Mouse (Mus musculus): ENCODE results near the gene Tapt1.

The Tapt1 gene

DNA sequence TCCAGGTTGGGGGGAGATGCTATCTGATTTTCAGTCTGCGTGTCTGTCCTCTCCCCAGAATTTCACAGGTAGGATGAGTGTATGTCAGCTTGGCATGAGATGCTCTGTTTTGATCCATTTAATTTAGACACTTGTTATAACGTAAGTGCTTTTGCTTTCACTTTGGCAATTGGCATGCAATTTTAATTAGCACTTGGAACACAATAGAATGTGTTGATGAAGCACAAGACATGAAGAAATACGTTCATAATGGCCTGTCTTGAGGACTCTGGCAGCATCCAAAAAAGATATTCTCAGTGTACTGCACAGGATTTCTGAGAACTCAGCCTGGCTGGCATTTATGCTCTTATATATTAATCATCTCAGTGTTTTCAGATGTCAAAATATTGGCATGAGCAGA is 7.5 kb upstream of the Tapt1 start:
- CTCF ChIA-PET, result no interaction called here

- CTCF ChIA-PET, result no interaction called here
These were observed 2.3 kb upstream of the Tapt1 start for GRCm38 (mm10) chr5:44228756-44229155.

DNA sequence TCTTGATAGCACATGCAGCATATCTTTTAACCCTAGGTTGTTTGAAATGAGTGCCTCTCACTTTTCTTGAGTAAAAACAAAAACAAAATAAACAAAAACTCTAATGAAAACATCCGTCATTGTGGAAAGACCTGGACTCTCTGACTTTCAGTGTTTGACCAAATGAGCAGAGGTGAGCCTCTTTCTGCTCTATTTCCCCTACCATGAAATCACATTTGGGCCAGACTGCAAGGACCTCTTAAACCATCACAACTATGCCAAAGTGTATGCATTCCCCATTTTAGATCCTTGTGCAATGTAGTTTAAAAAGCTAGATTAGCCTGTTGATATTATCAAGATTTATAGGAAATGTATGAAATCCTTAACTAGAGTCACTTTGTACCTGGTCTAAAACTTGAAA is 1.9 kb upstream of the Tapt1 start:
- CTCF ChIA-PET, result no interaction called here

DNA sequence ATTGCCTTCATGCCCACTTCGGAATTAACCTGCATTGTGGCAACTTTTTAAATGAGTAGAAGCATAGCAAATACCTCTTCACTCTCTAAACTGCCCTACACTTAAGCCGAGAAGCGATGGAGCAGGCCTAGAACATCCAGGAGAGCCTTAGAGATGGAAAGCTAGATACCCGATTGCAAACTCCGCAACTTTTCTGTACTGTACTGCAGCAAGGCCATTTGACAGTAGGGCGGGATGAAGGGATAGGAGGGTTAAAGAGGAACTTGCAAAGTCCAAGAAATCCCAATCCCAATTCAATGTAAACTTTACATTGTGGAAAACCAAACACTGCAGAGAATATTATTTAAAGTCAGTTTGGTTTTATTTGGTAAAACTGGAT is 1.0 kb upstream of the Tapt1 start:
- CTCF ChIA-PET, result no interaction called here

- CTCF ChIA-PET, result interaction anchor here (1.2 kb wide), 1 partner anchor 14 kb away, joined by 3 read pairs; no protein-coding TSS in a partner anchor
These were observed 410 bp downstream of the Tapt1 start for GRCm38 (mm10) chr5:44225911-44226520.

DNA sequence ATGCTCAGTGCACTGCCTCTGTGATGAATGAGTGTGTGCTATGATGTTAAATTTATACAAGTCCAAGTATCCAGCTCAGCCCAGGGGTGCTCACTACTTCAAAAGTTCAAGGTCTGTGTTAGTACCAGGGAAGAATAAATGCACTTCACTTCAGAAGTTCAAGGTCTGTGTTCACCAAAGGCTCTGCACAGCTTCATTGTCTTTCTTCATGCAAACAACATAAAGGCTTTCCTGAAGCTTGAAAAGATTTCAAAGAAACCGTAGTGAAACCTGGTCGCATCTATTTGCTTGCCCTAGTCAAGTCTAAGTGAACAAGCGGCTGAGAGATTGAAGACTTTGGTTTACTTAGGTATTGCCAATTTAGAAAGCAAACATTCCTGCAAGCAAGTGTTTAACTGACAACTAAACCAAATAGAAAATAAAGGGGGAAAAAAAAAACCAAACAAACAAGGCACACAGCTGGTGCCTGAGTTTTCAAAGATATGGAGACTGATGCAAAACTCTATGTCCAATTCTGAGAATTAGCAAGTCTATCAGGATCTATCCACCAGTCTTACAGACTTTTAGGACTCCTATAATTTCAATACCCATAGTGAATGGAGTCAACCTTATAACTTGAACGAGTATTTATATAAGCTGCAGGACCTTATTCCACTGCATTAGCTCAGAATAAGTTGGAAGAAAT is 1.4 kb downstream of the Tapt1 start:
- CTCF ChIA-PET, result interaction anchor here (1.2 kb wide), 1 partner anchor 13 kb away, joined by 3 read pairs; no protein-coding TSS in a partner anchor

GRCm38 (mm10) chr5:44224251-44224650 is 2.2 kb downstream of the Tapt1 start:
- CTCF ChIA-PET, result no interaction called here

- CTCF ChIA-PET, result interaction anchor here (0.6 kb wide), 1 partner anchor 45 kb away, joined by 3 read pairs; no protein-coding TSS in a partner anchor
These were observed 3.0 kb downstream of the Tapt1 start for GRCm38 (mm10) chr5:44223341-44223881.

DNA sequence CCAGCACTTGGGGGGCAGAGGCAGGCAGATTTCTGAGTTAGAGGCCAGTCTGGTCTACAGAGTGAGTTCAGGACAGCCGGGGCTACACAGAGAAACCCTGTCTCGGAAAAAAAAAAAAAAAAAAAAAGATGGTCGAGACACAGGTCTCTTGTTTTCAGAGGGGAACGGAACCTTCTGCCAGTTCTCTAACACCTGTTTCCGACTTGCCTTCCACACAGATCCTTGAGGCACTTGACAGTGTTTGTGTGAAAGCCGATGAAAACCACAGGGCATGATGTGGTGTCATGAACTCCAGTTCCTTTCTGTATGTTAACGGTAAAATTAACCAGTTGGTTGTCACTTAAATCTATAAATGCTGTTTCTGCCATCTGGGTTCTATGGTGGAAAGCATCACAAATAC is 6.0 kb downstream of the Tapt1 start:
- CTCF ChIA-PET, result no interaction called here

- CTCF ChIA-PET, result no interaction called here
These were observed 6.6 kb downstream of the Tapt1 start for GRCm38 (mm10) chr5:44219871-44220270.

DNA sequence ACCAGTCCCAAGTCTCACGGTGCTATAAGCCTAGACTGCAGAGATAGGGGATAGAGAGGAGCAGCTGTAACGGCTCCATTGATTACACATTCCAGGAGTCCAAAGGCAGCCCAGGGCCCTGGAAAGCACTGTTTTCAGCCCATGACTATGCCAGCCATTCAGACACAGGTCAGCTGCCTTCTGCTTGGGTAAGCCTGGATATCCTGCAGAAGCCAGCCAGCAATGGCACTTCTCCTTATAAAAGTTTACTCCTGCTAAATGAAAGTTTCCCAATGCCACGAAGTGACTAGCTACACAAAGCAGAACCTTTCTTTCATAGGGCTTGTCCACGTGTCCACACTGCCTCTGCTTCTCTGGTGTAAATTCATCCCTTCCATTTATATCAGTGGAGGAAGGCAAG is 7.9 kb downstream of the Tapt1 start:
- CTCF ChIA-PET, result no interaction called here

GRCm38 (mm10) chr5:44217685-44218041 is 8.8 kb downstream of the Tapt1 start:
- CTCF ChIA-PET, result interaction anchor here (0.7 kb wide), 1 partner anchor 363 kb away, joined by 4 read pairs; no protein-coding TSS in a partner anchor

DNA sequence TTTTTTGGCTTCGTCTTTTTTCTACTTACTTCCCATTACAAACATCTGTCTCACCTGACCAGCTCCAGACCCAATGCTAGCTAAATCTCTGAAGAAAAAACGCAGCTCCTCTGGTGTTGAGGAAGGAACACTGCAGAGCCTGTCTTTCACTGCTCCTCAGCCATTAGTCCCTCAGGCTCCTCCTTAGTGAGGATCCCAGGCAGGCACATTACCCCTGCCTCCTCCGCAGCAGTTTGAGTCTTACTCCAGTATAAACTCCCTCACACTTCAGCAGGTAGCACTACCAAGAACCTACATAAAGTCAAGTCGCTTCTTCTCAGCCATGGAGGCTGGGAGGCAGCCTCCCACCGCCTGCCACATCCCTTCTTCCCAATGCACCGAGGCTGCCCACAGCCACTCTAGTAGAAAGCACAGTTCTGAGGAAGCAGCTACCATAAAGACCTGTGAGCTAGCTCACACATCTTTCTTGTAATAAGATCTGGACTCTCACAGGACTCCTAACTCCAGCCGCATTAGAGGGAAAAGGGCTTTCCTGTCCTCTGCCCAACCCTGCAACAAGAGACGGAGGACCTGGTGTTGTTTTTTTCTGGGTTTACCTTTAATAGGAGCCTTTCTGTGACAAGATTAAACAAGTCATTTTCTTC is 9.3 kb downstream of the Tapt1 start:
- CTCF ChIA-PET, result interaction anchor here (0.7 kb wide), 1 partner anchor 363 kb away, joined by 4 read pairs; no protein-coding TSS in a partner anchor

DNA sequence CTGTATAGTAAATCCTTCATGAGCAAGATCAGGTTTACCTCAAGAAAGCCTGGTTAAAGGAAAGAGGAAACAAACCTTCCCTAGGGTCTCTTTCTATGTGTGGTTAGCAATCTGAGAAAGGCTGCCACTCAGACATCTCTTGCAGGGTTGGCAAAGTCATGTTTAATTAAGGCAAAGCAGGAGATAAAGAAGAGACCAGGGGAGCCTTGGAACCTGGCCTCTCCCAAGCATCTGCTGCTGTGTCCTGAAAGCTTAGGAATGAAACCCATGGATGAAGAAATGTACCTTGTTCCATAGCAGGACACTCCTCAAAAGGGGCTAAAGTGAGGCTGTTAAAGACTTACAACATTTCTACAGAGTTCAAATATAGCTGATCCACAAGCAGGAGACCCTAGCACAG is 11.3 kb downstream of the Tapt1 start:
- CTCF ChIA-PET, result no interaction called here

GRCm38 (mm10) chr5:44214025-44214424 is 12.4 kb downstream of the Tapt1 start:
- CTCF ChIA-PET, result no interaction called here

- CTCF ChIA-PET, result no interaction called here
These were observed 13.0 kb downstream of the Tapt1 start for GRCm38 (mm10) chr5:44213391-44213790.

- CTCF ChIA-PET, result interaction anchor here (0.6 kb wide), 1 partner anchor 13 kb away, joined by 3 read pairs; no protein-coding TSS in a partner anchor
These were observed 14.5 kb downstream of the Tapt1 start for GRCm38 (mm10) chr5:44211818-44212465.

DNA sequence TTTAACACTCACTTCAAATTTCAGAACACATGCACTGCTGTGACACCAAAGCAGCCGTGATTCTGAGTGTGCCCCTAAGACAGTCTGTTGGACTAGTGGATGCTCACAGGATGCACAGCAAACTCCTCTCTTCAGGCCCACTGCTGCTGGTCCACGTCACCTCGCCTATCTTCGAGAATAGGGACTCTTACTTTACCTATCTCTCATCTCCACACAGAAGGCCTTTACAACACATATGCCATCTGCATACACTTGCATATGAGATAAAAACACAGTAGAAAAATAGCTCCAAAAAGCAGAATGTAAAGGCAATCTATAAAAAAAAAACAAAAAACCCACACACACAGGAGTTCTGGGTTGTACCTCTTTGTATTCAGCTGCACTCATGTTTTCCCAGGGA is 19.1 kb downstream of the Tapt1 start:
- CTCF ChIA-PET, result no interaction called here

GRCm38 (mm10) chr5:44206651-44207050 is 19.8 kb downstream of the Tapt1 start:
- CTCF ChIA-PET, result no interaction called here

DNA sequence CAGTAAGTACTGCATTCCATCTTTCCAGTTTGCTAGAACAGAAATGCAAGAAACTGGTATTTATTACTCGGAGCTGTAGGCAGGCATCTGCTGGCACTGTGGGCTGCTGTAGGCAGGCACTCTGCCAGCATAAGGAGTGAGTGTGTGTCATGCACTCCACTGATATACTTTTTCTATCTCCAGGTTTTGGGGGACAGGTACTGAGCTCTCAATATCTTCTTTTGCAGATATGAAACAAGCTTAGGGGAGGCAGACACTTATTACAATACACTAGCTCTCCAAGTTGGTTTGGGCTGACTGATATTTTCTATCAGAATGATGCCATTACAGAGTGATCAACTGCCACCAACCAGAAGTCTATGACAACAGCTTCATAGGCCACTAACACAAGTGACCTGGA is 23.0 kb downstream of the Tapt1 start:
- CTCF ChIA-PET, result no interaction called here

DNA sequence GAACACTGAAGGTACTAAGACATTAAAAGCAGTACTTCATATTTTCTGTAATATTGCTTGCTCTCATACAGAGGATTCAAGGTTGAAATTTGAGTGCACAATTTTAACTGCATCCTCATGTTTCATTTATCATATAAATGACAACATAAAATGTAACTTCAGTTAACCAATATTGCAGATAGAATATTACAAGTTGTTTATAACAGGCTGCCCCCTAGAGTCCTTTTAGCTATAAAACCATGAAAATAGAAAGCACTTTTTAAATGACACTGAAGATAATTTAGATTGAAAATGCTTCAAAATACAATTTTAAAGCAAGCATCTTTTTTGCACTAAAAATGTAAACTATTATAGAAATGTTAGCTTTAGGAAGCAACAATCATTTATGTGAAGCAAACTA is 24.8 kb downstream of the Tapt1 start:
- CTCF ChIA-PET, result no interaction called here

DNA sequence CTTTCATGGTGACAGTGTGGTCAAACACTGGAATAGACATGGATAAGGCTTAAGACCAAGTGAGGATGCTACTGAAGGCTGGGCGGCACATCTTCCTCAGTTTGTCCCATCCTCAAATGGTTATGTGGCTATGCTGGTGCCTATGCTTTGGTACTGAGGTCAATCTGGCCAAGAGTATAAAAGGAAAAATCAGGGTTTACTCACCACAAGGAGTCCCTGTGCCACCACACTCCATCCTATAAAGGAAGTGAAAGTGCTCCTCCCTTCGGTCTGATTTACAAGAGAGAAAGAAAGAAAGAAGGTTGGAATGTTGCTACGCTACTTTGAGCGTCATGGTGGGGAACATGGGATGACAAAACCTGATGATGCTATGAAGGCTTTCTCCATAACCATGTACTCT is 27.3 kb downstream of the Tapt1 start:
- CTCF ChIA-PET, result no interaction called here

Measured in spleen, embryonic (tissue).